Mouse (Mus musculus) CH12.LX (cell line): ENCODE data around the gene Tmem120a. TPM values are rescaled to one million over a fixed set of nuclear protein-coding genes. Genes with fewer than 3 reads are reported as not detected.

Experiments used
- DNase-seq: peaks from one replicate; pipeline ENCODE4 v3.0.0-alpha.2; 2013; ENCODE audit errors: extremely low read depth
- H3K27ac ChIP-seq: 2 replicates; pipeline ENCODE4 v1.5.1; 2012; ENCODE audit warnings: low read depth, mild to moderate bottlenecking, control low read depth, moderate library complexity; ENCODE audit not compliant: insufficient read depth
- H3K27me3 ChIP-seq: replicated peaks from 2 replicates; pipeline ENCODE3; 2012; ENCODE audit warnings: inconsistent platforms
- H3K36me3 ChIP-seq, 2 experiments: replicated peaks in 1 of 2; 2 replicates each; pipeline versions ENCODE3 to v1.6.1; 2012; ENCODE audit warnings: inconsistent platforms in 1 of 2, low read length in 1 of 2, mild to moderate bottlenecking in 1 of 2, mixed read lengths in 1 of 2, moderate library complexity in 1 of 2; ENCODE audit not compliant: control insufficient read depth in 1 of 2, insufficient read depth in 1 of 2
- H3K4me1 ChIP-seq, 2 experiments: 2 replicates each; pipeline ENCODE4 v1.6.1; 2012; ENCODE audit warnings: inconsistent platforms in 1 of 2, moderate library complexity in 1 of 2; ENCODE audit not compliant: insufficient read depth in 2 of 2, control insufficient read depth in 1 of 2
- H3K4me2 ChIP-seq: 2 replicates; pipeline ENCODE4 v1.6.1; 2012; ENCODE audit warnings: low read depth, mild to moderate bottlenecking, control low read depth; ENCODE audit not compliant: poor library complexity, insufficient read depth, severe bottlenecking
- H3K4me3 ChIP-seq, 3 experiments: fragments of 150-350 bp in 1 of 3; sonication (generic) in 1 of 3; replicated peaks in 1 of 3; 2 replicates each; pipeline versions ENCODE3 to v1.5.1; 2011 to 2012; ENCODE audit warnings: low read depth in 2 of 3, low read length in 2 of 3, mild to moderate bottlenecking in 2 of 3, moderate library complexity in 2 of 3, control low read depth in 1 of 3, improper control_type of control experiment in 1 of 3, inconsistent platforms in 1 of 3, mixed read lengths in 1 of 3; ENCODE audit not compliant: poor library complexity in 1 of 3
- H3K79me2 ChIP-seq: replicated peaks from 2 replicates; pipeline ENCODE4 v1.6.1; 2012; ENCODE audit warnings: mild to moderate bottlenecking, moderate library complexity; ENCODE audit not compliant: control insufficient read depth, poor library complexity, insufficient read depth, severe bottlenecking; ENCODE audit errors: extremely low read depth
- H3K9ac ChIP-seq: 2 replicates; pipeline ENCODE4 v1.6.1; 2012; ENCODE audit warnings: low read depth, mild to moderate bottlenecking, control low read depth, moderate library complexity; ENCODE audit not compliant: insufficient read depth
- H3K9me3 ChIP-seq: replicated peaks from 2 replicates; pipeline ENCODE3; 2012; ENCODE audit warnings: low read length, inconsistent platforms, mixed read lengths
- CHD1 ChIP-seq: IDR thresholded peaks from 2 replicates; pipeline ENCODE4 v1.6.1; 2012; ENCODE audit warnings: low read depth, low read length, improper control_type of control experiment, inconsistent platforms
- CTCF ChIP-seq, 2 experiments: IDR thresholded peaks in 1 of 2; conservative IDR thresholded peaks in 1 of 2; 2 replicates each; pipeline ENCODE4 v1.5.1; 2011 to 2012; ENCODE audit warnings: low read depth in 2 of 2, low read length in 2 of 2, improper control_type of control experiment in 1 of 2, inconsistent platforms in 1 of 2, mild to moderate bottlenecking in 1 of 2, moderate library complexity in 1 of 2
- EP300 ChIP-seq: IDR thresholded peaks from 2 replicates; pipeline ENCODE4 v1.6.1; 2011; ENCODE audit warnings: low read length, improper control_type of control experiment
- GABPA ChIP-seq: IDR thresholded peaks from 2 replicates; pipeline ENCODE4 v1.6.1; 2012; ENCODE audit warnings: low read depth, low read length, improper control_type of control experiment, inconsistent platforms; ENCODE audit not compliant: insufficient replicate concordance
- HCFC1 ChIP-seq: IDR thresholded peaks from 2 replicates; pipeline ENCODE4 v1.6.1; 2012; ENCODE audit warnings: low read depth, mild to moderate bottlenecking, inconsistent platforms, low read length, improper control_type of control experiment
- MYC ChIP-seq: IDR thresholded peaks from 2 replicates; pipeline ENCODE4 v1.6.1; 2011; ENCODE audit warnings: low read depth, mild to moderate bottlenecking, improper control_type of control experiment, low read length
- NELFE ChIP-seq: IDR thresholded peaks from 2 replicates; pipeline ENCODE4 v1.6.1; 2011; ENCODE audit warnings: low read depth, low read length, improper control_type of control experiment
- PAX5 ChIP-seq: IDR thresholded peaks from 2 replicates; pipeline ENCODE4 v1.6.1; 2012; ENCODE audit warnings: low read length, inconsistent platforms, mixed read lengths
- POLR2A ChIP-seq: IDR thresholded peaks from 2 replicates; pipeline ENCODE4 v1.6.1; 2011; ENCODE audit warnings: low read depth, mild to moderate bottlenecking, improper control_type of control experiment, low read length
- RAD21 ChIP-seq: IDR thresholded peaks from 2 replicates; pipeline ENCODE4 v1.6.1; 2011; ENCODE audit warnings: low read depth, mild to moderate bottlenecking, low read length, improper control_type of control experiment, moderate library complexity
- SIN3A ChIP-seq: IDR thresholded peaks from 2 replicates; pipeline ENCODE4 v1.6.1; 2012; ENCODE audit warnings: low read length, improper control_type of control experiment, inconsistent platforms
- SMC3 ChIP-seq: IDR thresholded peaks from 2 replicates; pipeline ENCODE4 v1.6.1; 2011; ENCODE audit warnings: low read depth, low read length, improper control_type of control experiment
- UBTF ChIP-seq: IDR thresholded peaks from 2 replicates; pipeline ENCODE4 v1.6.1; 2012; ENCODE audit warnings: low read depth, mild to moderate bottlenecking, inconsistent platforms, low read length, improper control_type of control experiment, moderate library complexity
- ZC3H11A ChIP-seq: IDR thresholded peaks from 2 replicates; pipeline ENCODE4 v1.6.1; 2012; ENCODE audit warnings: low read depth, mild to moderate bottlenecking, inconsistent platforms, low read length, improper control_type of control experiment
- ZMIZ1 ChIP-seq: IDR thresholded peaks from 2 replicates; pipeline ENCODE4 v1.6.1; 2012; ENCODE audit warnings: low read depth, mild to moderate bottlenecking, inconsistent platforms, low read length, improper control_type of control experiment
- ZNF384 ChIP-seq: IDR thresholded peaks from 2 replicates; pipeline ENCODE4 v1.6.1; 2012; ENCODE audit warnings: low read depth, low read length, improper control_type of control experiment, inconsistent platforms
- dilution Hi-C: fragments of 300-500 bp; cut with MboI; formaldehyde crosslinking; loops from 2 replicates; pipeline ENCODE4 v1.14.3; 2020; ENCODE audit warnings: low sequenced_read_pairs; ENCODE audit not compliant: extremely low pct_unique_long_range_greater_than_20kb, extremely low pct_ligation_motif_present
- in situ Hi-C: fragments of 300-500 bp; cut with MboI; formaldehyde crosslinking; loops from 3 replicates; pipeline ENCODE4 v1.14.3; 2019; ENCODE audit warnings: low sequenced_read_pairs, low pct_ligation_motif_present, low pct_unique_long_range_greater_than_20kb, mixed read lengths
- polyA plus RNA-seq: library from polyadenylated mRNA; unstranded; fragments of >175 nt; gene quantifications from 2 replicates; pipeline ENCODE4 v1.2.1, GENCODE M21; 2012; ENCODE audit warnings: low read depth; ENCODE audit not compliant: insufficient read length
- total RNA-seq, 2 experiments: library from RNA; depleted of rRNA; stranded (reverse); fragments of 300-350 nt in 1 of 2; fragments of >200 nt in 1 of 2; gene quantifications; 2 replicates each; pipeline ENCODE4 v1.2.3; 2012 to 2014

Tmem120a gene
- total and polyA plus RNA-seq, 3 experiments, result 12.0 to 27.1 (median 21.4) TPM

DNA sequence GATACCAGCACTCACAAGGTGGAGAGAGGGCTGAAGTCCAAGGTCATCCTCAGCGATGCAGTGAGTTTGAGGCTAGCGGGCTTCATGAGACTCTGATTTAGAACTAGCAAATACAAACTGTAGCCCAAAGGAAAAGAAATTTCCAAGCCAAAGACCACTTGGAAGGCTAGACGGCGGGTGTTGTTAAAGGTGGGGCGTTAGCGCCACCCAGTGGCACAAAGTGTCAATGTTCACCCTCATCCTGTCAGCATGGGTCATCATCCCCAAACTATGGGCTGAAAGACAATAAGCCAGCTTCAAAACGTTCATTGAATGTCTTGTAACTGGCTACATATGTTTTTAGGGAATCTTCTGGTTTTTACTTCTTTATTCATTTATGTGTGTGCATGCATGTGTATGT is 19.3 kb upstream of the Tmem120a start:
- DNase-seq, result peak; percentile 68
- in situ Hi-C loops, result no loop called here
- Histone ChIP-seq H3K9ac (no peak overlapping the region), H3K9me3 (peaks cover 4% of the 10 kb centered on the region), H3K4me1 (no peaks in the 10 kb centered on the region), H3K27ac (no peak overlapping the region), H3K27me3 (peaks cover 6% of the 10 kb centered on the region), H3K4me3 (no peak overlapping the region), H3K79me2 (no peaks in the 10 kb centered on the region), H3K4me2 (no peak overlapping the region), H3K36me3 (no peaks in the 10 kb centered on the region)
- dilution Hi-C loops, result no loop called here
- TF ChIP-seq ZC3H11A (peak; percentile 90), HCFC1 (no peak), EP300 (no peak), SIN3A (peak; percentile 38; the same call in 1 of the 2 replicates), SMC3 (peak; percentile 98), RAD21 (peak; percentile 100), UBTF (no peak), CTCF (conservative IDR thresholded peaks at IDR 0.05 in 1 of 2, IDR thresholded peaks at IDR 0.05 in 1 of 2; ENCODE audit: low read depth in 2 of 2, low read length in 2 of 2) (peak; percentile 86 to 98)
- TF ChIP-seq, all 38 proteins: peak for 5

DNA sequence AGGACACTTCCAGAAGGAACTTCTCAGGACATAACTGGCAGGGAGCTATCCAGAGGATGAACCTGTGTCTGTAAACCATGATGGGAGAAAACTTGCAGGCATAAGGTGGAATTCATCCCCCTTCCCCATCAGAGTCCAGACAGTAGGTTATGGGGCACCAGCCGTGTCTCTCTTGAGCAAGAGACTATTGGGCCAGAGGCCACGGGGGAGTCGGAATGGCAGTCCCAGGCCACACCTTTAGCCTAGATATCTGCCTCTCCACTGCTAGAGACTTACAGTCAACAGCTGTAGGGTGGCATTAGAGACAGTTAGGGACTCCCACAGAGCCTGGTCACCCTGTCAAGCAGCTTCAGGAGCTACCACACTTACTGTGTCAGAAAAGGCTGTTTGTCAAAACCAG is 17.6 kb upstream of the Tmem120a start:
- no peak for TF ChIP-seq GABPA
- TF ChIP-seq UBTF, result no peak
- TF ChIP-seq POLR2A, result no peak
- TF ChIP-seq PAX5, result no peak
- TF ChIP-seq NELFE, result no peak
- Histone ChIP-seq H3K27me3 (peaks cover 6% of the 10 kb centered on the region), H3K9ac (no peak overlapping the region), H3K9me3 (peaks cover 4% of the 10 kb centered on the region), H3K79me2 (no peaks in the 10 kb centered on the region), H3K36me3 (no peaks in the 10 kb centered on the region), H3K27ac (no peak overlapping the region), H3K4me2 (no peak overlapping the region), H3K4me1 (no peaks in the 10 kb centered on the region), H3K4me3 (no peak overlapping the region)
- DNase-seq, result no peak
- dilution Hi-C loops, result no loop called here
- in situ Hi-C loops, result no loop called here

DNA sequence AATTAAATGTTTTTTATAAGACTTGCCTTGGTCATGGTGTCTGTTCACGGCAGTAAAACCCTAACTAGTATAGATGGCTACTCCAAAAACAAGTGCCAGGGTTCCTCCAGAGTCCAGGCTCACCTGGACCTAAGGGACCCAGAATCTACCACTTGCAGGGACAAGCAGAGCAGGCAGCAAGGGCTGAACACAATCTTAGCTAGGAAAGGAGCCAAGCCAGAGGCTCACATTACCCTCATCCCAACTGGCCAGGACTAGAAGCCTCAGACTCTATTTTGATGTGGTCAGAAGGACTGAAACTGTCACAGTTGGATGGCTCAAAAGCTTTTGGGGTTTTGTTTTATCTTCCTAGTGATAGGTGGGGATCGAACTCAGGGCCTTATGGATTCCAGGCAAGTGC is 7.3 kb upstream of the Tmem120a start:
- H3K9me3 ChIP-seq, result peaks cover 20% of the 10 kb centered on the region
- dilution Hi-C loops, result no loop called here
- no peak overlapping the region for H3K9ac ChIP-seq
- no peaks in the 10 kb centered on the region for H3K79me2 ChIP-seq
- H3K4me2 ChIP-seq, result no peak overlapping the region
- no peak for TF ChIP-seq CHD1
- no peak for TF ChIP-seq MYC
- no peak for TF ChIP-seq NELFE
- no peak for TF ChIP-seq ZNF384
- no peak for TF ChIP-seq ZMIZ1
- H3K36me3 ChIP-seq, result no peaks in the 10 kb centered on the region
- H3K27ac ChIP-seq, result no peak overlapping the region
- H3K27me3 ChIP-seq, result peaks cover 49% of the 10 kb centered on the region
- no peak for DNase-seq
- in situ Hi-C loops, result no loop called here
- H3K4me1 ChIP-seq, result peaks cover 0 to 6% of the 10 kb centered on the region in 2 experiments; a peak in 2 of 4 replicates
- H3K4me3 ChIP-seq, result no peak overlapping the region
